Mouse (Mus musculus): ENCODE data around the gene Zc2hc1c.
A peak's percentile ranks its signal among the peaks of the same experiment; 100 is the strongest.
"Not testable (repeated sequence)": the region's sequence is repeated elsewhere in the genome, so short reads cannot be mapped to it uniquely, and the experiment has no call there.

Gene Zc2hc1c

DNA sequence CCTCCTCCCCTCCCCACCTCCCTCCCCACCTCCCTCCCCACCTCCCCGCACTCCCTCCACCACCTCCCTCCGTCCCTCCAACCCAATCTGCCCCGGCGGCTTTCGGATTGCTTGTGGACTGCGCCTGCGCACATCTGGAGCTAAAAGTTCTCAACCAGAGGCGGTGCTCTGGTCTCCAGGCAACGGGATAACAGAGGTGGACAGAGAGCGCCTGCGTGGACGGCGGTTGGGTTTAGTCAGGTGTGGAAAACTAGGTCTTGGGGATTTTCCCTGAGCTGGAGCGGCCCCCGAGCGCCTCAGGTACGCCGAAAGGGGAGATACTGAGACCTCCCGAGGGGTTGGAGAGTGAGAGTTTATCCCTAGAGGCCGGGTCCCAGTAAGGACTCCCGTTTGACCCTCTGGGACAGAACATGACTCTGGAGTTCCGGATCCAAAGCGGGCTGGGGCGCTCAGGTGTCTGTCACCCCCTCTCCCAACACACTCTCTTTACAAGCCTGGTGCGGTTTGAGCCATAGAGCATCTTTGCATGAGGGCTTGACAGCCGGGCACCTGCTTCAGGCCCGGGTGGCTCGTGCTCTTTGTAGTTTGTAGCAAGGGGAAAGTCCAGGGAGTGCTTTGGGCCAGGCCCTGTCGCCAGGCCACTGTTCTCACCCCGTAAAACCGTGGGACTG is at the start of gene Zc2hc1c:
Gene Zc2hc1c, plus strand, starts transcription at position 106 of the 671 bp plus-strand sequence.
- peak; percentile 91 for DNase-seq (ENCODE audit: low read depth, low spot score)

DNA sequence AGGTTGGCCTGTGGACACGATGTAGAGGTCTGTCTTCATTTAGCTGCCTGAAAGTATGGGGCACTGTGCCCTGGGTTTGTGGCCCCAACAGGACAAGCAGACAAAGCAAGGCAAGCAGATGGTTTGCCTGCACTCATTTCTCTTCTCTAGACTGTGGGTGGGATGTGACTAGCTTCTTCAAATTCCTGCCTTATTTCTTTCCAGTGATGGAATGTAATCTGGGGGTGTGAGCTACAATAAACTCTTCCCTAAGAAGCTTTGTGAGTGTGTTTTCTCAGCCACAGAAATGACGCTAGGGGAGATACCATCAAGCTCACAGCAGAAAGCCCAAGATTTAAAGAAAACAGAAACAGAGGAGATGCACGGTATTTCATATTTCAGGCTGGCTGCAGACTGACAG is 36.3 kb upstream of the Zc2hc1c start:
- peak; percentile 55 for DNase-seq (ENCODE audit: low read depth, low spot score)

DNA sequence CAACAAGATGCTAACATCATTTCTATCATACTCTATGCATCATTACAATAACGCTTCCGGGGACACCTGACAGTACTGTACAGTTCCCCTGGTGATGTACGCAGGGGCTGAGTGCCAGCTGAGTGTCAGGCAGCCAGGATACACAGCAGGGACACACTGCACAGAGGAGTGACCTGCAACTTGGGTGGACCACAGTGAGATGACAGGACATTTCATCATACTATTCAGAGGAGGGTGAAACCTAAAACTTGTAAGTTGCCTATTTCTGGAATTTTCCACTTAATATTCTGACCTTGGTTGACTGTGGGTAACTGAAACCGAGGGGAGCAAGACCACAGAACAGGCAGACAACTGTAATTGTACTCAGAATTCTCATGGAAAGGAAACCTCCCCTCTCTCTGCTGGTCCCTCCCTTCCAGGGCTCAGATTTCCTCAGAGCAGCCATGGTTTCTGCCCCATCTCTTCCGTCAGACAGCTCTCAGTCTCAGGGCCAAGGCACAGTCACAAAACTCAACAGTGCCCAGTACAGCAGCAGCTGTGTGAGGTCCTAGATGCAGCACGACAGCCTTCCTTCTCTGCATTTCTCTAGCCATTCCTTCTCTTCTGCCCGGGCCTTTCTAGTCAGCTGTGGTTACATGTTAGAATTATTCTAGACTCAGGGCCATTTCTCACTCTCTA is 32.2 kb upstream of the Zc2hc1c start:
- DNase-seq (ENCODE audit: low read depth, low spot score), result no peak

DNA sequence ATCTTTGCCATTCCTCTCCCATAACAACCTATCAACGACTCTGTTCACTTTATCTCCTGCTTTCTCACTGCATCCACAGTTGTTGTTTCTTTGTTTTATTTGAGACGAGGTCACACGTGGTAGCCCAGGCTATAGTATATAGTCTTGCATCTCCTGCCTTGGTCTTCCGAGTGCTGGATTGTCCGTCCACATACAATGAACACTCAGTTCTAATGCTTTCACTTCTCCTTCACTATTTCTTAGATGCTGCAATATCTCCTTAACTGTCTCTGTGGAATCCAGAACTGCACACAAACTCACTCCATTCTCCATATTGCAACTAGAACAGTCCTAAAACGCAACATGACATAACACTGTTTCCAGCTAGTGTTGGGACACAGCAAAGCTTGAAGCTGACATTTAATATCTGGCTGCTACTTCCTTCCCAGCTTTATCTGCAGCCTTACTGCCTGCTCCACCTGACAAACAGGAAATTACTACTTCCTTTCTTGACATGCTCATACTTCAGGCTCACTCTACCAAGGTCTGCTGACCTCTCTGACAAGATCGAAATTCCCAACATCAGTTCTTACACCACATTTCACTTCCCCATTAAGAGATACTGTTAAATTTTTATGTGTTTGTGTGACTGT is 31.3 kb upstream of the Zc2hc1c start:
- DNase-seq (ENCODE audit: low read depth, low spot score), result no peak

DNA sequence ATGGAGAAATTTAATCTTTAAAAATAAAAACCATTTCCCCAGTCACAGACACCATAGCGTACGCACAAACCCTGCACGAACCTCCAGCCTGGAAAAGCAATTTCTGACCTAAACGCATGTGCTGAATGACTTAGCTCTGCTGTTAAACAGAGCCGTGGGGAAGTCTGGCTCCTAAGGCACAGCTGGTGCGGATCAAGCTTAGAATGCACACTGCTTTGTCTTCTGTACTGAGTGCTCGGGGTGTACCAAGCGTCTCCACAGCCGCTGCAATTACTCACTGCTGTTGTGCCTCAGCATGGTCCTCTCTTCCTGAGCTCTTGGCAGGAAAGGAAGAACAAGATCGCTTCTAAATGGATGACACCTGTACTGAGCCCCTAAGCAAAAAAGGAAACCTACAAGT is 25.9 kb upstream of the Zc2hc1c start:
- DNase-seq (ENCODE audit: low read depth, low spot score), result peak; percentile 73

DNA sequence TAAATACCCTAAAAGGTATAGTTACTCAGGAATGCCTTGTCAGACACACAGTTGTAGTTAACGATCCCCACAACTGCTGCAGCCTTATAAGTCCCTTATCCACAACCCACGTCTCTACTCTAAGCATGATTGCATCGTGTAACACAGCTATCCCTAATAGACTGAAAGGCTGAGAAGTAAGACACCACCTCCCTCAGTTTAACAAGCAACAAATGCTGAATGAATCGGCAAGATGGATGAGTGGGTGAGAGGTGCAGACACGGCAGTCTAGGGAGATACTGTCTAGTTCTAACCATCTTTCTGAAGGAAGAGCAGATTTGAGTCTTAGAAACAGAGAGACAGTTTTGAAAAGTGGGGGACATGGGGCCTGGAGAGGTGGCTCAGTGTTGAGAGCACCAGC is 25.2 kb upstream of the Zc2hc1c start:
- peak; percentile 68 for DNase-seq (ENCODE audit: low read depth, low spot score)

DNA sequence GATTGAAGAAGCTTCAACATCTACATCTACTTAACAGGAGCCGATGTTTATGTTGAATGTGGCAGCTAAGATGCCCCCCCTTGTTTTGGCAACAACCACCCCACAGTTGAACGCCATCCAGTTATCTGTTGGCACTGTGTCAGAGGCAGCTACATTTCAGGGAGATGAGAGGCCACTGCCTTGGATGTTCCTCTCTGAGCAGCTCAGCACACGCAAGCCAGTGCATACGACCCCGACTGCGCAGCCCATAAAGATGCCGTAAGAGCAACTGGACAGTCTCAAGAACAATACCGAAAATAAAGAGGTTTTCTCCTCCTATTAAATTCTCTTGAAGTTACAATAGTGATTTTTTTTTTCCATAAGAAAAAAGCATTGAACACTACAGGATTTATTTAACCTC is 23.9 kb upstream of the Zc2hc1c start:
- DNase-seq (ENCODE audit: low read depth, low spot score), result peak; percentile 25

DNA sequence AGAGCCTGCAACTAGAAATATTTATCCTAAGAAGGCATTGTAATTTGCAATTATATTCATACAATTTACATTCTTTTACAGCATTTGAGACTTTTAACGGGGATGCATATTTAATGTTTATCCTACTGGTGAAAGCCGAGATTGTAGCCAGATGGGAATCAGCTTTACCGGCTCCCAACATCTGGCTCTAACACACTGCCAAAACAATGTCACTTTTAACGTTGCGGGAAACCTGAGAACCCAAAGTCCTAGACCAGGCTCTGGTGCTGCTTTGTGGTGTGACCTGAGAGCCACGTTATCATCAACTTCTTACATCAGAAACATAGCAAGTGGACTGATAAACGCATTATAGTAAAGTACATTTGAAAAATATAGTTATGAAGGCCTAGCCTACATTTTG is 23.5 kb upstream of the Zc2hc1c start:
- DNase-seq (ENCODE audit: low read depth, low spot score), result no peak

DNA sequence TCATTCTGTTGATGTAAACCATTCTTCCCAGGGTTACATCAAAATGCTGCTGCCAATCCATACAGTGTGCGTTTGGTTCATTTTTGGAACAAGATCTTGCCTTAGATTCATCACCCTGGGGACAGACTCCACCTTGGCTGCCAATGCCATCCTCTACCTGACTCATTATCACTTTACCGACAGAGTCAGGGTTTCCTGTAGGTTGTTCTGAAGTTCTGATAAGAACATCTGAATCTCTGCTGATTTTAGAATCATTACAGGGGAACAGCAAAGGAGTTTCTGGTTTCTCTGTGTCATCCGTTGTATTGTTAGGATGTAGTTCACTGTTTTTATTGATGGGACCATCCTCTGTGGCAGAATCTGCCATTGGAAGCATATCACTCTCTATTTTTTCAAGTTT is 22.1 kb upstream of the Zc2hc1c start:
- DNase-seq (ENCODE audit: low read depth, low spot score), result no peak

DNA sequence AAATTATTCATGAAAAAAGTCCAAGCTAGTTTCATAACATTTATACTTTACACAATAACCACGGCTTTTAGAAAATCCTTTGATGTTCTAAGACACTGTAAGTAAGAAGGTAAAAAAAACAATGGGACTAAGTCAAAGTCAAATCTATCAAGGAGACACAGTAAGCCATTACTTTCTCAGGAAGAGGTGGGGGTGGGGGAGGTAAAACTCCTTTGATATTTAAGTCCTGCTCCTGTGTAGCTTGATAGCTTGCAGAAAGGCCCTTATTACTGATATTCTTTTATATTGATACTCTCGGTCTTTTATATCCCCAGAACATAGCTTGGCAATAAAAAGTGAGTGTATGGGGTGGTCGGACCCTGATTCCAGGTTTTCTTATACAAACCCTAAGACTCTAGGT is 18.6 kb upstream of the Zc2hc1c start:
- no peak for DNase-seq (ENCODE audit: low read depth, low spot score)

DNA sequence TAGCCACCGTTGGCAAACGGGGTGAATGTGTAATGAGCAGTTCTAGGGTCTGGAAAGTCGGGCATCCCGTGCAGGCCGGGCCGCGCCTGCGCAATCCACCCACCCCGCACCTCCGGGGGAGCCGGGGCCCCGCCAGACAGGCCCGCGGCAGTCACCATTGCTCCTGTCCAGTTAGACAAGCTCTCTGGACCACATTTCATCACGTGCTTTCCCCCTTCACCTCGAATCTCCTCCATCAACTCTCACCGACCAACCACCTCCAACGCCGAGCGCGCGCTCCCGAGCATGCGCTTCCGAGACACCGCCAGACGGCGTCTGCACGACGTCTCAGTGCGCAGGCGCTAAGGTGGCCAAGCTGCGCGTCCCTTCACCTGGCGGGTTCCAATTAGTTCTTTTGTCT is 18.1 kb upstream of the Zc2hc1c start, which contains the start of gene Mlh3:
Gene Mlh3, minus strand, starts transcription at position 281 of the 400 bp plus-strand sequence.
- peak; percentile 97 for DNase-seq (ENCODE audit: low read depth, low spot score)

DNA sequence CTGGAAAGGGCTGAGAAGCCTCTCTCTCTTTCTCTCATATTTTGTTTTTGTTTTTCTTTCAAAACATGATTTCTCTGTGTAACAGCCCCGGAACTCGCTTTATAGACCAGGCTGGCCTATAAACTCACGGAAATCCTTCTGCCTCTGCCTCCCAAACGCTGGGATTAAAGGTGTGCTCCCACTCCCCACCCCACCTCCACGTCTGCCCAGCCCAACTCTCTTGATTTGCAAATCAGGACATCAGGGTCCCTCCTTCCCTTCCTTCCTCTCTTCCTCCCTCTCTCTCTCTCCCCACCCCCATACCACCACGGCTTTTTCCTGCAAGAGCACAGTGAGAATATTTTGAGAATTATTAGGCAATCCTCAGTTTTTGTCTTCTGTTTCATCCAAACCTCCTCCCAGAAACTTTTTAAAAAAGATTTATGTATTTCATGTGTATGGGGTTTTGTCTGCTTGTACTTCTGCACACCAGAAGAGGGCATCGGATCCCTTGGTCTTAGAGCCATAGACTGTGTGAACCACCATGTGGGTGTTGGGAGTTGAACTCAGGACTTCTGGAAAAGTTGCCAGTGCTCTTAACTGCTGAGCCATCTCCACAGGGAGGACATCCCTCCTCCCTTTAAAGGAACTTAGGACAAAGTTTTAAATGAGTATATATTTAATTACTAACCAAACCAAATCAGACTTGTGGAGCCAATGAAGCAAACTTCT is 17.1 kb upstream of the Zc2hc1c start:
- DNase-seq (ENCODE audit: low read depth, low spot score), result no peak

DNA sequence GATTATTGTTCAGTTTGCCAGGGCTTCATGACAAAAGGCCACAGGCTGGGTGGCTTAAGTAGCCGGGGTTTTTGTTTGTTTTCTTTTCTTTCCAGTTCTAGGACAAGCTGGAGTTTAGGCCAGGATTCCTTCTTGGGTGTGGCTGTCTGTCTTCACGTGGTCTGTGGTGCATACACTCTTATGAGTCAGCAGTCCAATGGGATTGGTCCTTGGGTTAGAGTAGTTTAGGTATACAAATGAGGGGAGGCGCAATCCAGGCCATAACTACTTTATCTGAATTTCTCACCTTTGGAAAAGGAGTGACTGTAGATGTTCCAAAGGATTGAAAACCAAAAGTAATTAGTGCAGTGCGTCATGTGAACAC is 16.6 kb upstream of the Zc2hc1c start:
- DNase-seq (ENCODE audit: low read depth, low spot score), result no peak

DNA sequence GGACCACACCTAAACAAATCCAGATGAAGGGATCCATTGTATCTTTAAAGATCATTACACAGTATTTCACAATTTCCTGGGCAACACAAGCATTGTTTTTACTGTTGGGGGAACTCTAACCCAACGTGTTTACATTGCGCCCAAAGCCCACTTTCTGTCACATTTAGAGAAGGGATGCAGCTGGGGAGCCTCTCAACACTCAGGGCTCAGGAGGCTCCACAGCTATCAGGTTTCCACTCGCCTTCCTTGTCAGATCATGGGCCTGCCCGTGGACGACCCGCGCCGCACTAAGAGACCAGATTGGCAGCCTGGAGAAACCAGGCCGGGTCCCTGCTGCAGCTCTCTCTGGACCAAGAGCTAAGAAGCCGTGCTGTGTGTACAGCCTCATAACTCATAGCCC is 14.9 kb upstream of the Zc2hc1c start:
- DNase-seq (ENCODE audit: low read depth, low spot score), result no peak

DNA sequence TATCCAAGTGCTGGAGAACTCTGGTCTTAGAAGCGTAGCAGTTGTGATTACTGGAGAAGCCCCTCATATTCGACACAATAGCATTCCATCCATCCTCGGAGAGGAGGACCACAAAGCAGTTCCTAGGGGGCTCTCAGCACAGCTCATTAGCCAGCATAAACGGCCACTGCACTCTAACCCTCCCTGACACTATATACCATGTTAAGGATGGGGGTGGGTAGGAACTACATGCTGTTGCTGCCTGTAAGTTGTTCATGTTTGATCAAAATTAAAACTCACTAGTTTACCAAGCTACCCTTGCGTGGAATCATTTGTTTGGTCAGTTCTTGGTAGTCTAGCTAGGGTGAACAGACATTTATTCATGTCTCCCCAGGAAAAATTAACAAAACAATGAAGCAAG is 12.1 kb upstream of the Zc2hc1c start:
- no peak for DNase-seq (ENCODE audit: low read depth, low spot score)

DNA sequence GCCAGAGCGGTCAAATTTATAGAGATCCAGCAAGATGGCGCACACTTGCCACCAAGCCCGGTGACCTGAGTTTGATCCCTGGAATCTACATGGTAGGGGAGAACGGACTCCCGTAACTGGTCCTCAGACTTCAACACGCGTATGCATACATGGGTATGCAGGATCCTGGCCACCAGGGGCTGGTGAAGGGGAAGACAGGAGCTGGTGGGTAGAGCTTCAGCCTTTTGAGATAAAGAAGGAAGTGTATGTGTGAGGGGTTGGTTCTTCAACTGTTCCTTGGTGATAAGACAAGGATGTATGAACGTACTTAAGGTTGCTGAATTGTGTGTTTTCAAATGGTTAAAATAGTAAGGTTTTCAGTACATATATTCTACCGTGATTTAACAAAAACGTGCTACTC is 9.5 kb upstream of the Zc2hc1c start:
- no peak for DNase-seq (ENCODE audit: low read depth, low spot score)

DNA sequence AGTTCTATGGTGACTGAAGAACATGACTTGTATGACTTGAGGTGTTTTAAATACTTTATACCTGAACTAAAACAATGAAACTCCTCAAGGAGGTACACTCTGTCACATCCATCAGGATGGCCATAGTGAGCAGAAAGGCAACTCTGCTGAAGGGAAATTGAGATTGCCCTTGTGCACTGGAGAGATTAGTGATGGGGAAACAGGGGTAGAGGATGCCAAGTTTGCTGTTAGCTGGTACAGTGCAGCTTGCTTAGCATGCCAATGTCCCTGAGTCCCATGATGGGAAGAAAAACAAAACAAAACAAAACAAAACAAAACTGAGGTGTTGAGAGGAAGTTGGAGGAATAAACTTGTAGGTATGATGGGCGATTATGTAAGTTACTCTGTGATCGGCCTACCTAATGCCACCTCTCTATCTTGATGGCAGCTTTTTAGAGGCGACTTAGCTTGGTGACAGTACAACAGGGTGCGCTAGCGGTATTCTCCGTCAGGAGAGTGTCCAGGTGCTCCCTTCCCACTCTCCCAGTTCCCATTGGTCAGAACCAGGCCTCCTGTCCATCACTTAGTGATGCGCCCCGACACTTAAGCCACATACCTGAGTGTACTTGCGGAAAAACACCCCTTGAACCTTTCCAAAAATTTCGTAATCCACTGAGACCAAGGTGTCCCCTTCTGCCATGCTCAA is 8.9 kb upstream of the Zc2hc1c start:
- peak; percentile 76 for DNase-seq (ENCODE audit: low read depth, low spot score)

DNA sequence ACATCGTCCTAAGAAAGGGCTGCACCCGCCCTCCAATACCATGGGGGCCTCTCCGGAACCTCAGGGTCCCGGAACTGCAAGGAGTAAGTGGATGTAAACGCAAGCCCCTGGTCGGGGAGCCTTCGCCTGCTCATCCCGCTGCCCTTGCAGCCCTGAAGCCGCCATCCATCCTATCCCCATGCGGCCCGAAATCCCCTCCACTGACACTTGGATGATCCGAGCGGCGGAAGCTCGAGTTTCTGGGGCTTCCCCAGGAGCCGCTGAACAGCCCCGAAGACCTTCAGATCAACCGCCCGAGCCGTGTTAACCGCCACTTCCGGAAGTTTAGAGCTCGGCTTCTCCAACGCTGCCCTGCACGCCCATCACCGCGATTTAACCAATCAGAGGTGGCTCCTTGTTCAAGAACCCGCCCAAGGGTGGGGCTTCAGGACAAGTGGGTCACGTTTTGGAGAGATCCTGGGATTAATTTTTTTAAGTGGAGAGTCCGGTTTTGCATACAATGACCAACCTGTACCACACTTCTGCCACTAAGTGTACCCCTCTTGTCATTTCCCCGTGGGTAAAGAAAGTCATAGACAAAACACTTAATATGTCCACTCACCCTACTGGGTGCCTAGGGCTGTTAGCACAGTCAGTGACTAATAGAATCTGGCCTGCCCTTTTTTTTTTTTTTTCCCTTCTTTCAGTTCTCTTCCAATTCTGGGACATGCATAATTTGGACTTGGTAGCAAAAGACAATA is 8.1 kb upstream of the Zc2hc1c start:
- peak; percentile 99 for DNase-seq (ENCODE audit: low read depth, low spot score)

DNA sequence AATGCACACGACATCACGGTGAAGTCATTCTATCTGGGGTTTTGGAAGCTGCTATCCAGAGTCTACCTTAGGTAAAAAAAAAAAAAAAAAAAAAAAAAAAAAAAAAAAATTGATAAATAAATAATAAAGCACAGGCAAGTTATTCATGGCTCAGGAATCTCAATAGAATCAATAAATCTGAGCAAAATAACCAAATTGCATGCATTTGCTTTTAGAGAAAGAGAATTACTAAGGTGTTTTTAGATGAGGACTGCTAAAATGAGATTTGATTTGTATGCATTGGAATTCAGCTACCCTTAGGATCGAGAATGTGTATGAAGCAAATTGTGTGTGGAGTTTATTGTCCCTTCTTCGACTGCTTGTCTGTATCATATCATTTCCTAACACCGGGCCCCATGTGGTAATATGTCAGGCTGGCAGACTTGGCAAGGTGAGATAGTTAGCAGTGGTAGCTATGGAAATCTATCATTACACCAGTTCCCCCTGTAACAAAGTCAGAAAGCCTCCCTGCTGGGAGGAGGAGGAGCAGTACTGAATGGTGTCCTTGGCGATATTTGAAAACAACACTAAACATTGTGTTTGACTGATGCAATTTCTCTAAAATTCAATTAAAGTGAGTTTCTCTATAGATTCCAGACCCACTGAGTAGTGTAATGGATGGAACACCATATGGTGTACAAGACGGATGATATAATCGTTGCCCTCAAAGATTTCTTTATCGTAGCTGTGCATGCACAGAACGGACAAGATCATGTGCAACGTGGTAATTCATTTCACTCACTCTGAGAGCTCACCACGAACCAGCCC is 7.3 kb upstream of the Zc2hc1c start:
- DNase-seq (ENCODE audit: low read depth, low spot score), result no peak

DNA sequence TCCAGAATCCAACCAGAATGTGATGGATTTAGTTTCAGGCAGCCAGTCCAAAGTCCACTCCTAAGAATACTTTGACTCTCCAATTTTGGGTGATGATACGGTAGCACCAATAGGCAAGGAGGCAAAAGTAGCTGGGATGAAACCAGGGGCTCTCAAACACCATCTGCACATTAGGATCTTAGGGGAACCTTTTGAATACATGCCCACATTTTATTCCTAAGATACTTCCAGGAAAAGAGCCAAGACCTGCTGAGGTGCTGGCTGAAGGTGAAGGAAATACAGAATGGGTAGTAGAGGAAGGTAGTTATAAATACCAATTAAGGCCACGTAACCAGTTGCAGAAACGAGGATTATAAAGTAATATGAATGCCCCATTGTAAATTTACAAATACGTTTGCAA is 6.6 kb upstream of the Zc2hc1c start:
- DNase-seq (ENCODE audit: low read depth, low spot score), result not testable (repeated sequence)
